ENCODE assay signal across 23 mouse cellular contexts in genomic region chr6:58964091-58964490, GRCm38 (mm10). TPM values are rescaled to one million over a fixed set of nuclear protein-coding genes. Genes with fewer than 3 reads are reported as not detected.
DNase-seq lines count a peak whose midpoint lies in the region; ATAC-seq and TF ChIP-seq lines count a peak whose summit lies in the region.
"Had no signal": no experiment of that assay in that cellular context is flagged by ENCODE, and none has a peak within 500 bp of the region (broad histone marks: within the 10 kb centered on the region; RNA-seq: fewer than 3 reads in every experiment).

No protein-coding gene starts in this region.

- H3K9me3 ChIP-seq in midbrain, embryonic 16.5 days (replicated peaks; ENCODE audit: control insufficient read depth, low read length, poor library complexity, severe bottlenecking): no peaks in the 10 kb centered on the region
- H3K9me3 ChIP-seq: embryonic facial prominence, embryonic 15.5 days; forebrain, embryonic 10.5 days; heart, embryonic 13.5 days; hindbrain, embryonic 15.5 days had no signal

- no peak overlapping the region for H3K9ac ChIP-seq in midbrain, embryonic 16.5 days (ENCODE audit: low read depth, low read length)
- H3K9ac ChIP-seq: embryonic facial prominence, embryonic 15.5 days; heart, embryonic 13.5 days; hindbrain, embryonic 15.5 days had no signal

- H3K27me3 ChIP-seq in midbrain, embryonic 16.5 days (ENCODE audit: control insufficient read depth, insufficient read depth, low read depth, low read length): no peaks in the 10 kb centered on the region
- H3K27me3 ChIP-seq: CH12.LX; embryonic facial prominence, embryonic 15.5 days; heart, embryonic 13.5 days; hindbrain, embryonic 15.5 days; Patski had no signal

- no peaks in the 10 kb centered on the region for H3K36me3 ChIP-seq in midbrain, embryonic 16.5 days (ENCODE audit: control insufficient read depth, insufficient read depth, low read length)
- H3K36me3 ChIP-seq: embryonic facial prominence, embryonic 15.5 days; forebrain, embryonic 10.5 days; hindbrain, embryonic 15.5 days had no signal

- no peak overlapping the region for H3K4me2 ChIP-seq in midbrain, embryonic 16.5 days (ENCODE audit: low read length)
- H3K4me2 ChIP-seq: embryonic facial prominence, embryonic 15.5 days; heart, embryonic 13.5 days; hindbrain, embryonic 15.5 days had no signal

- H3K4me3 ChIP-seq in left cerebral cortex, adult 2 months: no peak overlapping the region
- no peak overlapping the region for H3K4me3 ChIP-seq in midbrain, embryonic 16.5 days (ENCODE audit: low read depth, low read length)
- H3K4me3 ChIP-seq: embryonic facial prominence, embryonic 15.5 days; erythroblast, embryonic 14.5 days; forebrain, embryonic 10.5 days; gastrocnemius, adult 2 months; heart, embryonic 13.5 days; hindbrain, embryonic 15.5 days had no signal

- H3K4me1 ChIP-seq in midbrain, embryonic 16.5 days (ENCODE audit: control insufficient read depth, insufficient read depth, low read length): peaks cover 10% of the 10 kb centered on the region

- no peak for DNase-seq in left cerebral cortex, adult 2 months (ENCODE audit: extremely low spot score in 1 of 2, low spot score in 2 of 2)
- no peak for DNase-seq in left cerebral cortex, postnatal 4 days
- DNase-seq in cerebellum, adult 8-10 months: peak; percentile 34
- DNase-seq in cerebellum, postnatal 25 days: peak; percentile 25 to 55
- DNase-seq in urinary bladder, adult 2 months (ENCODE audit: low spot score): no peak
- DNase-seq: adrenal gland, postnatal 14 days; embryo, embryonic 11 days; gastrocnemius, adult 2 months; gastrocnemius, postnatal 25 days; heart, adult 11 months; heart, postnatal 36 days had no signal

- intact Hi-C loops in left cerebral cortex, adult 2 months (cut with DNase I): no loop called here
- intact Hi-C loops in left cerebral cortex, postnatal 4 days (cut with DNase I): no loop called here

- no peak for TF ChIP-seq CTCF in left cerebral cortex, adult 2 months (IDR thresholded peaks at IDR 0.05)

- 89% methylated on average over 2 of the region's 2 CpGs for WGBS in midbrain, embryonic 16.5 days

- no peak for ATAC-seq in midbrain, embryonic 16.5 days
- ATAC-seq: activated CD4-positive, CD25-positive, alpha-beta regulatory T cell, adult 4 months; forebrain, embryonic 14.5 days; intestine, postnatal 0 days; Patski had no signal

- 0 out of 2 replicates have a peak overlapping the region, but pooled peaks have one; percentile 15 for H3K27ac ChIP-seq in left cerebral cortex, adult 2 months
- H3K27ac ChIP-seq in midbrain, embryonic 16.5 days (ENCODE audit: low read length): no peak overlapping the region
- H3K27ac ChIP-seq: embryonic facial prominence, embryonic 15.5 days; forebrain, embryonic 10.5 days; gastrocnemius, adult 2 months; heart, embryonic 13.5 days; hindbrain, embryonic 15.5 days had no signal

RNA-seq across cellular contexts. Expression of gene Nap1l5, which starts 57.2 kb away (rescaled TPM):
- total RNA-seq in left cerebral cortex, adult 2 months (2021): 100 to 1,000 TPM; 337 to 344 TPM
- 10 to 100 TPM; 53.5 to 90.9 TPM for total RNA-seq in left cerebral cortex, postnatal 4 days (2021)
- 3.9 and 5.6 TPM in 2 replicates for polyA plus RNA-seq in urinary bladder, adult 2 months (2012; rRNA removed)
- 310 and 365 TPM in 2 replicates for polyA plus RNA-seq in midbrain, embryonic 16.5 days (2015; fragmentation: Nextera tagmentation; extraction: Ambion mirVana)
- total RNA-seq: CH12.LX; common myeloid progenitor, adult 5-6 weeks had no signal
- polyA plus RNA-seq: erythroblast, embryonic 14.5 days; Patski had no signal

Comparison
In these comparisons a context has a peak if more than half of its experiments do, and no peak if none do; other contexts are left out.
1. DNase-seq: peak in cerebellum, adult 8-10 months (single experiment) and cerebellum, postnatal 25 days (2 of 2); none in left cerebral cortex, adult 2 months (0 of 2), left cerebral cortex, postnatal 4 days (single experiment) and urinary bladder, adult 2 months (single experiment).